Mouse (Mus musculus) urinary bladder, postnatal 10 days (tissue): ENCODE results near the gene Pacsin3.
A peak's percentile ranks its signal among the peaks of the same experiment; 100 is the strongest.

Experiments
- DNase-seq: peaks from one replicate; pipeline ENCODE4 v3.0.0; 2022; ENCODE audit warnings: low spot score

Gene Pacsin3

GRCm38 (mm10) chr2:91259493-91259892, 3.7 kb downstream of the Pacsin3 start:
- DNase-seq, result no peak

GRCm38 (mm10) chr2:91263692-91264660, 8.2 kb downstream of the Pacsin3 start:
- DNase-seq, result no peak

GRCm38 (mm10) chr2:91264711-91265681, 9.2 kb downstream of the Pacsin3 start, which contains the start of gene Arfgap2:
Arfgap2 (plus strand) TSS chr2:91264974.
- peak; percentile 91 for DNase-seq

- DNase-seq, result no peak
Measured at GRCm38 (mm10) chr2:91268042-91268441, 12.3 kb downstream of the Pacsin3 start.

GRCm38 (mm10) chr2:91268706-91269105, 13.0 kb downstream of the Pacsin3 start:
- DNase-seq, result no peak

- DNase-seq, result no peak
Measured at GRCm38 (mm10) chr2:91269687-91270133, 14.0 kb downstream of the Pacsin3 start.

- DNase-seq, result no peak
Measured at GRCm38 (mm10) chr2:91278749-91279371, 23.1 kb downstream of the Pacsin3 start.

- DNase-seq, result no peak
Measured at GRCm38 (mm10) chr2:91279372-91279755, 23.6 kb downstream of the Pacsin3 start.

- no peak for DNase-seq
Measured at GRCm38 (mm10) chr2:91281366-91281765, 25.6 kb downstream of the Pacsin3 start.

GRCm38 (mm10) chr2:91283972-91284371, 28.2 kb downstream of the Pacsin3 start:
- DNase-seq, result no peak

- no peak for DNase-seq
Measured at GRCm38 (mm10) chr2:91284375-91285199, 28.8 kb downstream of the Pacsin3 start.

GRCm38 (mm10) chr2:91285885-91286505, 30.2 kb downstream of the Pacsin3 start:
- peak; percentile 47 for DNase-seq

GRCm38 (mm10) chr2:91287563-91287962, 31.8 kb downstream of the Pacsin3 start:
- no peak for DNase-seq

GRCm38 (mm10) chr2:91291197-91292007, 35.6 kb downstream of the Pacsin3 start:
- no peak for DNase-seq

- no peak for DNase-seq
Measured at GRCm38 (mm10) chr2:91294226-91294625, 38.5 kb downstream of the Pacsin3 start.

GRCm38 (mm10) chr2:91295895-91296294, 40.1 kb downstream of the Pacsin3 start:
- DNase-seq, result no peak

GRCm38 (mm10) chr2:91299156-91299555, 43.4 kb downstream of the Pacsin3 start:
- DNase-seq, result no peak

GRCm38 (mm10) chr2:91300784-91301183, 45.0 kb downstream of the Pacsin3 start:
- no peak for DNase-seq

- no peak for DNase-seq
Measured at GRCm38 (mm10) chr2:91301836-91302235, 46.1 kb downstream of the Pacsin3 start.

- no peak for DNase-seq
Measured at GRCm38 (mm10) chr2:91302845-91303244, 47.1 kb downstream of the Pacsin3 start.
